Mouse (Mus musculus) erythroblast, embryonic 14.5 days (primary cell): ENCODE measurements around the gene H1foo. TPM values are rescaled to one million over a fixed set of nuclear protein-coding genes. Genes with fewer than 3 reads are reported as not detected.

Source experiments
- H3K27me3 ChIP-seq: 2 replicates; pipeline ENCODE4 v1.6.1; 2012; ENCODE audit warnings: inconsistent platforms; ENCODE audit not compliant: control insufficient read depth
- H3K36me3 ChIP-seq: 2 replicates; pipeline ENCODE4 v1.6.1; 2012; ENCODE audit warnings: mild to moderate bottlenecking, inconsistent platforms; ENCODE audit not compliant: control insufficient read depth
- H3K4me1 ChIP-seq: 2 replicates; pipeline ENCODE4 v1.6.1; 2012; ENCODE audit warnings: inconsistent platforms; ENCODE audit not compliant: control insufficient read depth
- H3K4me3 ChIP-seq: replicated peaks from 2 replicates; pipeline ENCODE3; 2012; ENCODE audit warnings: moderate library complexity, mild to moderate bottlenecking, inconsistent platforms
- H3K9me3 ChIP-seq: 2 replicates; pipeline ENCODE4 v1.6.1; 2012; ENCODE audit warnings: low read length, inconsistent platforms, mixed read lengths; ENCODE audit not compliant: control insufficient read depth
- GATA1 ChIP-seq: IDR thresholded peaks from 2 replicates; pipeline ENCODE4 v1.6.1; 2012; ENCODE audit warnings: low read length, inconsistent platforms, mixed read lengths
- TAL1 ChIP-seq: IDR thresholded peaks from 3 replicates; pipeline ENCODE4 v1.6.1; 2012; ENCODE audit warnings: low read length, inconsistent platforms, mixed read lengths
- polyA plus RNA-seq: library from polyadenylated mRNA; stranded (reverse); fragments of >175 nt; gene quantifications from 2 replicates; pipeline ENCODE4 v1.2.3, GENCODE M21; 2012

H1foo gene
- polyA plus RNA-seq, 1 experiment, result not detected

DNA sequence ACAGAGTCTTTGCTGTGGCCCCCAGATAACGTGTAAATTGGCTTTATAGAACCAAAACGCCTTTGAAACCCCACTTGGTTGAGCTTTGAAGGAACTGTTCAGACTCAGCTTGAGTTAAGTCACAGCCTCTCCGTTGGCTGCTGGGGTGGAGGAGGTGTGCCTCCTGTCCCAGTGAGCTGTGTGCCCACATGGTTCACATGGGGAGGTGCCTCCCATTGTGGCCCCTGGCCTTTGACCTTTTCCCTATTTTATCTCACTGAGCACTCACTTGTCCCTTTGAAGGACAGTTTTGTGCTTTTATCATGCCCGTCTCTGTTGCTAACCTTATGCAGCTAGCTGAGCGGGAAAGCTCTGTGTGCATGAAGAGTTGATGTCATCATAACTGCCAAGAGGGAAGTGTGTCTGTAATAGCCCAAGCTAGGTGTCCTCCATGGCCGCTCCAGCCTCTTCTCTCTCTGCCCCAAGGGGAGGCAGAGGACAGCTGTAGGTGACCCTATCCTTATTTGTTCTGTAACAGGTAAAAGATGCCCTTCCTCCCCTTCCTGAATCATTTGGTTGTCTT, 36.2 kb upstream of the H1foo start:
- no peak overlapping the region for H3K4me3 ChIP-seq
- no peaks in the 10 kb centered on the region for H3K27me3 ChIP-seq

DNA sequence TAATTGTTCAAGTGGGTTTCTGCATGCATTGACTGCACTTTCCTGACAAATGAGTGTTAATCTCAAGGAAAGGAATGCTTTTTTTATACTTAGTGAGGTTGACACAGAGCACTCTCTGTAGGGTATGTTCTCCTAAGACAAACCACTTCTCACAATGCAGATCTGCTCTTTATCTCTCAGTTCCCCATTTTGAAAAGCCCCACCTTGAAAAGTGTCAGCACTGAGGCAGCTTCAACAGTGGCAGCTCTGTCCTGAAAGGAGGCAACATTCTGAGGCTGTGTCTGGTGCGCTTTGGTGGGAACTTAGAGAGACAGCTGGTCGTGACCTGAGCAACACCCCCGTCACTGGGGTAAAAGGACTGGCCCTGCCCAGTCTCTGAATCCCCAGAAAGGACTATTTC, 35.7 kb upstream of the H1foo start:
- TF ChIP-seq TAL1 (no peak), GATA1 (no peak)
- Histone ChIP-seq H3K27me3 (no peaks in the 10 kb centered on the region), H3K9me3 (no peaks in the 10 kb centered on the region), H3K36me3 (no peaks in the 10 kb centered on the region), H3K4me3 (no peak overlapping the region), H3K4me1 (peaks cover 15% of the 10 kb centered on the region)

More for the DNA sequence above, 36.2 kb upstream of the H1foo start:
- no peaks in the 10 kb centered on the region for H3K36me3 ChIP-seq
- H3K4me1 ChIP-seq, result peaks cover 15% of the 10 kb centered on the region
- TF ChIP-seq GATA1 (no peak), TAL1 (no peak)
- H3K9me3 ChIP-seq, result no peaks in the 10 kb centered on the region

DNA sequence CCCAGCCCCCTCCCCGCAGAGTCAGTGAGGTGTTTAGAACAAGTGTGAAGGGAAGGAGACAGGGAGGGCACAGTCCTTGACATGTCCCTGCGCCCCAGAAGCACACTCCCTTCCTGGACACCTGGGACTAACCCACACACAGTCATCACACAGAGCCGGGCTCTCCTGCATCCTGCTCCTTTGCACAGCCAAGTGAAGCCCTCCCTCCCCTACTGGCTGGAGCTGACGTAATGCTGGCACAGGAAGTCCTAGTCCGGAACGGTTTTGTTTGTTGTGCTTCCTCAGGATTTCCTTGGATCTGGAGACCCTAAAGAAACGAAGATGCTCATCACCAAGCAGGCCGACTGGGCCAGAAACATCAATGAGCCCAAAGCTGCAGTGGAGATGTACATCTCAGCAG, 34.8 kb upstream of the H1foo start:
- H3K27me3 ChIP-seq, result no peaks in the 10 kb centered on the region
- TF ChIP-seq GATA1, result no peak
- no peak for TF ChIP-seq TAL1
- no peak overlapping the region for H3K4me3 ChIP-seq
- H3K4me1 ChIP-seq, result peaks cover 15% of the 10 kb centered on the region
- no peaks in the 10 kb centered on the region for H3K9me3 ChIP-seq
- H3K36me3 ChIP-seq, result no peaks in the 10 kb centered on the region

DNA sequence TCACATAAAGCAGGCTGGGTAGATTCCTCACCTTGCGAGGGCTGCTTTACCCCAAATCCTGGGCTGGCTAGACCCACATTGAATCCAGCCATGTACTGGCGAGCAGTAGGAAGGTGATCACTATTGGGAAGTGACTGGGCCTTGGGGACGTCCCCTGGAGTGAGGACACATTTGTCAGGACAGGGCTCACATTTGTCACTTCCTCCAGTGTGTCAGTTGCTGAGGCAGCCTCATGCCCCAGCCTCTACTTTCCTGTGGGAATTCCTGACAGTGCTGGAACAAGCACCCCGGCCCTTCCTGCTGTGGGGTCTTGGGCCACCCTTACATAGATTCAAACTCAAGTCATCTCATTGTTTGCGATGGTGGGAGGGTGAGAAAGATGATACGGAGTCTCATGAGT, 33.0 kb upstream of the H1foo start:
- no peak overlapping the region for H3K4me3 ChIP-seq
- H3K4me1 ChIP-seq, result peaks cover 15% of the 10 kb centered on the region
- H3K36me3 ChIP-seq, result no peaks in the 10 kb centered on the region; the same call in 1 of the 2 replicates
- H3K27me3 ChIP-seq, result no peaks in the 10 kb centered on the region
- TF ChIP-seq GATA1 (no peak), TAL1 (no peak)
- H3K9me3 ChIP-seq, result no peaks in the 10 kb centered on the region

DNA sequence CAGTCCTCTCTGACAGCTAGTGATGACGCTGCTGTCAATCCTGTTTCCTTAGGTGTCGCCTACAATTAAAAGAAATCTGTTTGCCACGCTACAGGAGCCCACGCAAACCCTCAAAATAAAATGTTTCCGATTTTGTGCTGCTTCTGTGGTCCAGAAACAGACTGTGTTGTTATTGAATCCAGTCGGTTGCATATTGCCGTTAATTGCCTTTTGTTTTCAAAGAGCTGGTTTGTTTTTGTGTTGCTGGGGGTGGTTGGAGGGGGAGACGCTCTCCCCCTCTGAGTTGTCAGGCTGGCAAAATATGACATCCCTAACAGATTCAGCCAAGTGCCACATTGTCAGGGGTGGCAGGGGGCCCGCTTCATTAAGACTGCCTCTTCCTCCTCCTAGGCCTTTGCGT, 31.3 kb upstream of the H1foo start:
- no peak overlapping the region for H3K4me3 ChIP-seq
- TF ChIP-seq GATA1, result no peak
- no peak for TF ChIP-seq TAL1
- H3K27me3 ChIP-seq, result no peaks in the 10 kb centered on the region
- no peaks in the 10 kb centered on the region for H3K9me3 ChIP-seq
- no peaks in the 10 kb centered on the region; the same call in 1 of the 2 replicates for H3K36me3 ChIP-seq
- peaks cover 16% of the 10 kb centered on the region for H3K4me1 ChIP-seq

DNA sequence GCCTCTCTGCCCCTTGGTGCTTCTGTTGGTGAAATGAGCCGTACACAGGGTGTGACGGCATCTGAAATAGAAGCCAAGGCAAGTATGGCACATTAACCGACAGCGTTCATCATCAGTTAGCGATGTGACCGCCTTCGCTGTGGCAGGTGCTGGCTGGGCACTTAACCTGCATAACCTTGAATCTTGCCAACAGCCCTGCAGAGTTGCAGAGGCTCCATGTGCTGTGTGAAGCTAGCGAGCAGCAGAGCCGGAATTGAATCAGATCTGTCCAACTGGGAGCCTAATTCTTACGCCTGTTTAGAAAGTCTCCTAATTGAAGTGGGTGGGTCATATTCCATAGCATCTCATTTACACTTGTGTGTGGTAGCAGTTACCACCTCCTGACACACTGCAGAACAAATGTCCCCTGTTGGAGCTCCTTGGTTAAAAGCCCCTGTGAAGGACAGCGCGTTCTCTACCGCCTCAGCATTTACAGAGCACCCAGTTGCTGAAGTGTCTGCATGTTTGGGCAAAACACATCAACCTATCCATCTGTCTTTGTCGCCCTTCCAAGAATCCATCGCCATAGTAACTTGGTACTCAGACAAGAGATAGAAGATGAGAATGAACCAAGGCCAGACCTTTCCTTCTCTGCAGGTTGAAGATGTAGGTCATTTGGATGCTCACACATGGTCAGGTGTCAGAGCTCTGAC, 30.1 kb upstream of the H1foo start:
- peaks cover 11% of the 10 kb centered on the region for H3K4me1 ChIP-seq
- TF ChIP-seq GATA1, result no peak
- no peak for TF ChIP-seq TAL1
- H3K4me3 ChIP-seq, result no peak overlapping the region
- no peaks in the 10 kb centered on the region for H3K27me3 ChIP-seq
- H3K9me3 ChIP-seq, result peaks cover under 1% of the 10 kb centered on the region; the same call in 1 of the 2 replicates
- no peaks in the 10 kb centered on the region; the same call in 1 of the 2 replicates for H3K36me3 ChIP-seq

DNA sequence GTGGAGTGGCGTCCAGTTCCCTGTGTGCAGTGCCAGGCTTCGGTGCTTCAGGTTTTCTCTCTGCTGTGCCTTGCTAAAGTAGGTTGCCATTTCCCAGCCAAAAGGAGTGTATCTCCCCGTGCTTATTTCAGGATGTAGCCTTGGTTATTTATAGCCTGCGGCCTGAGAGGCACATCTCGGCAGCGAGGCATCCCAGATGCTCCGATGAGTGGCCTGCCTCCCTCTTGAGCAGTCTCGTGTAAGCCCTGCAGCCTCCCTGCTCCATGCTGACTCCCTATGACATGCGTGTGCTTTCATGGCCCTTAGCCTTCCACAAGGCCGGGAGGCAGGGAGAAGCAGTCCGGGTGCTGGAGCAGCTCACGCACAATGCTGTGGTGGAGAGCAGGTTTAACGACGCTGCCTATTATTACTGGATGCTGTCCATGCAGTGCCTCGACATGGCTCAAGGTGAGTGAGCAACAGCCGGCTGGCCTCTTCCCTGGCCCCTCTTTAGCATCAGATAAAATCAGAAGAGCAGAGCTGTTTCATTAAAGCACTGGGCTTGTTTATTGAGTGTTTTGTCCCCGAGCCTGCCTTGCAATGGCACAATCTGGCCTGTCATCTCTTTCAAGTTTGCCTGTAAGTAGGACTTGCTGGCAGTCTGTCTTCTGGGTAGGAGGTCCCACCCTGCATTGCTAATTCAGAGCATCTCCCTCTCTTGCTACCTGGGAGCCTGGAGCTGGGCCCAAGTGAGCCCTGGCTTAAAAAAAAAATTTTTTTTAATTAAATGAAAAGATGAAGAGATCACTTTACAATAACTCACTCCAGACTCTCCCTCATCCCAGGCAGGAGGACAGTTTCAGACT, 28.9 kb upstream of the H1foo start:
- TF ChIP-seq TAL1, result no peak
- TF ChIP-seq GATA1, result no peak
- Histone ChIP-seq H3K4me3 (no peak overlapping the region), H3K27me3 (no peaks in the 10 kb centered on the region), H3K4me1 (peaks cover 11% of the 10 kb centered on the region), H3K36me3 (no peaks in the 10 kb centered on the region; the same call in 1 of the 2 replicates), H3K9me3 (peaks cover 12% of the 10 kb centered on the region)

DNA sequence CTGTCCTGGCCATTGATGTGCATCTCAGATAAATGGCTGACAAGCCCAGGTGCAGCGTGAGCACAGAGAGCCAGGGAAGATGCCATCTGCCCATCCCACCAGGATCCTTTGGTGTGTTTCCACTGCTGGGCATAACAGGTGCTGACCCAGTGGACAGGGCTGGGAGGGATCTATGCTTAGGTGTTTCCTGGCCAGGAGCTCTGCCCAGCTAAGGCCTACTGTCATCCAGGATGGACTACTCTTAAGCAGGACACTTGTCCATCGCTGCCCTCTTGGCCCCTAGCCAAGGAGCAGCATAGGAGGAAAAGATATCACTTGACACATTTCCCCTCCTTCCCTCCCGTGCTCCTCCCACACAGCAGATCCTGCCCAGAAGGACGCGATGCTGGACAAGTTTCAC, 28.1 kb upstream of the H1foo start:
- no peaks in the 10 kb centered on the region for H3K27me3 ChIP-seq
- TF ChIP-seq TAL1 (no peak), GATA1 (no peak)
- no peaks in the 10 kb centered on the region; the same call in 1 of the 2 replicates for H3K36me3 ChIP-seq
- H3K9me3 ChIP-seq, result peaks cover 12% of the 10 kb centered on the region
- H3K4me1 ChIP-seq, result peaks cover 11% of the 10 kb centered on the region
- no peak overlapping the region for H3K4me3 ChIP-seq

DNA sequence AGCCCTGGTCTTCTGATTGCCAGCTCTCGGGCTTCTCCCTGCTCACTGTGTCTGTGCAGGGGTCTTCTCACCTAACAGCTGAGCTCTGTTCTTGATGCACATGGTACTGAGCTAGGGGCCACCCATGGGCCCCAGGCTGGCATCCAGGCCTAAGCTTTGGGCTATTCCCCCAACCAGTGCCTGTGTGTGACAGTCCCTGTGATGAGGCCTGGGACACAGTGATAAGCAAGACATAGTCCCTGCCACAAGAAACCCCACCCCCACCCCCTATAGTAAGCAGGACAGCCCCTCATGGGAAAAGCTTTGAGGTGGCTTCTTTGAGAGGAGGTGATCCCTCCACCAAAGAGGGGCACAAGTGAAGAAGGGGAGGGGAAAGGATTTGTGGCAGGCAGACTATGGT, 26.1 kb upstream of the H1foo start:
- no peak overlapping the region for H3K4me3 ChIP-seq
- H3K27me3 ChIP-seq, result no peaks in the 10 kb centered on the region
- H3K9me3 ChIP-seq, result peaks cover 16% of the 10 kb centered on the region
- H3K36me3 ChIP-seq, result no peaks in the 10 kb centered on the region; the same call in 1 of the 2 replicates
- TF ChIP-seq TAL1 (no peak), GATA1 (no peak)
- peaks cover 15% of the 10 kb centered on the region for H3K4me1 ChIP-seq
